Mouse (Mus musculus) erythroblast, embryonic 14.5 days (primary cell): ENCODE measurements around the gene Pex5l.

Experiments used
- GATA1 ChIP-seq: IDR thresholded peaks from 2 replicates; pipeline ENCODE4 v1.6.1; 2012; ENCODE audit warnings: low read length, inconsistent platforms, mixed read lengths
- TAL1 ChIP-seq: IDR thresholded peaks from 3 replicates; pipeline ENCODE4 v1.6.1; 2012; ENCODE audit warnings: low read length, inconsistent platforms, mixed read lengths

DNA sequence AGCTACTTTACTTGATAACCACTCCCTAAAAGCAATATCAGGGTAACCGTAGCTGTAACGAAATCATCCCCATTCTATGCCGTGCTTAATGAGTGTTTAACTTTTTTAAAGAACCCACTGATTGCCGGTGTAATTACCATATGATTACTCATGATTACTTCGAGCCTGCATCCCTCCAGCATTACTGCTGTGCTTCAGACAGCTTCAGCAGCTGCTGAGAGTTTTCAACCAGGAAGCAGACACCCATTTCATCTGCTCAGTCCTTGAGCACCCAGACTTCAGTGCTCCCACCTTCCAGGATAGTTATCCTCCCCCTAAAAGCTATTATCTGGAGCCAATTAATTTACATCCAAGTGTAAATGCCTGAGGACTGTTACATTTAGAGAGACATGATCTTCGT, 218.9 kb downstream of the Pex5l start:
- TF ChIP-seq GATA1 (no peak), TAL1 (no peak)
